Mouse (Mus musculus) lung, embryonic 16.5 days (tissue): ENCODE results near the gene 1700023F06Rik. TPM values are rescaled to one million over a fixed set of nuclear protein-coding genes. Genes with fewer than 3 reads are reported as not detected.

Experiments used
- ATAC-seq: fragments of 200-750 bp; cut with Nextera tagmentation; 2 replicates; pipeline ENCODE4 v1.8.0; 2017; ENCODE audit warnings: low read depth, mild to moderate bottlenecking, moderate library complexity
- H3K27ac ChIP-seq: fragments of 300-500 bp; sonication (generic); 2 replicates; pipeline ENCODE4 v1.5.1; 2014; ENCODE audit warnings: mild to moderate bottlenecking, control low read depth, low read length
- H3K27me3 ChIP-seq: fragments of 300-500 bp; sonication (generic); 2 replicates; pipeline ENCODE4 v1.6.1; 2014; ENCODE audit warnings: low read depth, low read length, mixed read lengths; ENCODE audit not compliant: control insufficient read depth, insufficient read depth
- H3K36me3 ChIP-seq: fragments of 300-500 bp; sonication (generic); 2 replicates; pipeline ENCODE4 v1.6.1; 2014; ENCODE audit warnings: low read length; ENCODE audit not compliant: control insufficient read depth, insufficient read depth
- H3K4me1 ChIP-seq: fragments of 300-500 bp; sonication (generic); replicated peaks from 2 replicates; pipeline ENCODE4 v1.6.1; 2014; ENCODE audit warnings: low read length, mixed read lengths; ENCODE audit not compliant: control insufficient read depth, insufficient read depth
- H3K4me2 ChIP-seq: fragments of 300-500 bp; sonication (generic); 2 replicates; pipeline ENCODE4 v1.6.1; 2014; ENCODE audit warnings: low read depth, low read length, control low read depth
- H3K4me3 ChIP-seq: fragments of 300-500 bp; sonication (generic); 2 replicates; pipeline ENCODE4 v1.5.1; 2014; ENCODE audit warnings: mild to moderate bottlenecking, low read length, control low read depth
- H3K9ac ChIP-seq: fragments of 300-500 bp; sonication (generic); 2 replicates; pipeline ENCODE4 v1.6.1; 2014; ENCODE audit warnings: low read length, control low read depth
- H3K9me3 ChIP-seq: fragments of 300-500 bp; sonication (generic); 2 replicates; pipeline ENCODE4 v1.6.1; 2016; ENCODE audit warnings: low read length; ENCODE audit not compliant: control insufficient read depth
- WGBS: fragments of 180-500 bp; shearing (Covaris S2); extraction: QIAGEN DNeasy Blood & Tissue Kit; methylation state at CpG from one replicate; pipeline ENCODE4 v1.1.7; 2014; 5-methylcytosine and 5-hydroxymethylcytosine counted together
- polyA plus RNA-seq: library from polyadenylated mRNA; unstranded; fragments of >200 nt; fragmentation: Nextera tagmentation; extraction: Ambion mirVana; gene quantifications from 2 replicates; pipeline ENCODE4 v1.2.1, GENCODE M21; 2015

The 1700023F06Rik gene
- polyA plus RNA-seq, 1 experiment from 2014 or later: 0.44 TPM

- ATAC-seq: no peak
- Histone ChIP-seq H3K27ac (no peak overlapping the region), H3K4me3 (peak overlapping the region; percentile 44), H3K9ac (no peak overlapping the region), H3K27me3 (peaks cover 66% of the 10 kb centered on the region), H3K9me3 (no peaks in the 10 kb centered on the region), H3K36me3 (no peaks in the 10 kb centered on the region), H3K4me2 (peak overlapping the region; percentile 72), H3K4me1 (peaks cover 13% of the 10 kb centered on the region)
- WGBS: 6% methylated on average over 16 of the region's 16 CpGs
Measured at GRCm38 (mm10) chr11:103198339-103198738, 10.0 kb downstream of the 1700023F06Rik start.

GRCm38 (mm10) chr11:103197340-103197739 lies 11.0 kb downstream of the 1700023F06Rik start:
- ATAC-seq: no peak
- H3K4me3 ChIP-seq: no peak overlapping the region
- no peak overlapping the region for H3K9ac ChIP-seq
- H3K36me3 ChIP-seq: no peaks in the 10 kb centered on the region
- no peaks in the 10 kb centered on the region for H3K9me3 ChIP-seq
- peaks cover 13% of the 10 kb centered on the region for H3K4me1 ChIP-seq
- H3K4me2 ChIP-seq: no peak overlapping the region
- H3K27me3 ChIP-seq: peaks cover 76% of the 10 kb centered on the region
- 68% methylated on average over 4 of the region's 4 CpGs for WGBS
- H3K27ac ChIP-seq: no peak overlapping the region

GRCm38 (mm10) chr11:103195656-103196055 lies 12.7 kb downstream of the 1700023F06Rik start:
- H3K27me3 ChIP-seq: peaks cover 86% of the 10 kb centered on the region
- no peaks in the 10 kb centered on the region for H3K9me3 ChIP-seq
- ATAC-seq: no peak
- H3K4me3 ChIP-seq: no peak overlapping the region
- no peak overlapping the region for H3K4me2 ChIP-seq
- no peaks in the 10 kb centered on the region for H3K36me3 ChIP-seq
- H3K4me1 ChIP-seq: peaks cover 9% of the 10 kb centered on the region
- no peak overlapping the region for H3K9ac ChIP-seq
- no peak overlapping the region for H3K27ac ChIP-seq
- WGBS: 72% methylated on average over 5 of the region's 5 CpGs

- Histone ChIP-seq H3K27ac (no peak overlapping the region), H3K4me3 (no peak overlapping the region), H3K4me2 (no peak overlapping the region), H3K27me3 (peaks cover 84% of the 10 kb centered on the region), H3K4me1 (peaks cover 9% of the 10 kb centered on the region), H3K36me3 (no peaks in the 10 kb centered on the region), H3K9ac (no peak overlapping the region), H3K9me3 (no peaks in the 10 kb centered on the region)
- ATAC-seq: no peak
- WGBS: 76% methylated on average over 18 of the region's 18 CpGs
Measured at GRCm38 (mm10) chr11:103195236-103195635, 13.1 kb downstream of the 1700023F06Rik start.

- peaks cover 1% of the 10 kb centered on the region for H3K4me1 ChIP-seq
- H3K4me3 ChIP-seq: no peak overlapping the region
- H3K27ac ChIP-seq: no peak overlapping the region
- no peak overlapping the region for H3K4me2 ChIP-seq
- H3K9ac ChIP-seq: no peak overlapping the region
- H3K9me3 ChIP-seq: no peaks in the 10 kb centered on the region
- ATAC-seq: no peak
- WGBS: 30% methylated on average over 9 of the region's 9 CpGs
- H3K27me3 ChIP-seq: peaks cover 70% of the 10 kb centered on the region
- H3K36me3 ChIP-seq: no peaks in the 10 kb centered on the region
Measured at GRCm38 (mm10) chr11:103193825-103194168, 14.6 kb downstream of the 1700023F06Rik start.

- Histone ChIP-seq H3K27me3 (peaks cover 64% of the 10 kb centered on the region), H3K27ac (no peak overlapping the region), H3K36me3 (no peaks in the 10 kb centered on the region), H3K9me3 (no peaks in the 10 kb centered on the region), H3K9ac (no peak overlapping the region), H3K4me2 (peak overlapping the region; percentile 46), H3K4me1 (no peaks in the 10 kb centered on the region), H3K4me3 (peak overlapping the region; percentile 22)
- ATAC-seq: no peak
- WGBS: 7% methylated on average over 35 of the region's 44 CpGs
Measured at GRCm38 (mm10) chr11:103192956-103193824, 15.2 kb downstream of the 1700023F06Rik start.

GRCm38 (mm10) chr11:103192230-103192955 lies 16.0 kb downstream of the 1700023F06Rik start:
- 15% methylated on average over 28 of the region's 28 CpGs for WGBS
- peak overlapping the region; percentile 22 for H3K4me3 ChIP-seq

GRCm38 (mm10) chr11:103184891-103185290 lies 23.5 kb downstream of the 1700023F06Rik start:
- Histone ChIP-seq H3K9me3 (no peaks in the 10 kb centered on the region), H3K9ac (no peak overlapping the region), H3K4me2 (no peak overlapping the region), H3K4me1 (no peaks in the 10 kb centered on the region), H3K27me3 (no peaks in the 10 kb centered on the region), H3K36me3 (no peaks in the 10 kb centered on the region), H3K27ac (no peak overlapping the region), H3K4me3 (no peak overlapping the region)
- ATAC-seq: no peak
- 23% methylated on average over 2 of the region's 2 CpGs for WGBS

More at GRCm38 (mm10) chr11:103192230-103192955, 16.0 kb downstream of the 1700023F06Rik start:
- H3K27ac ChIP-seq: no peak overlapping the region
- no peaks in the 10 kb centered on the region for H3K4me1 ChIP-seq
- H3K9me3 ChIP-seq: no peaks in the 10 kb centered on the region
- H3K4me2 ChIP-seq: peak overlapping the region; percentile 46
- ATAC-seq: no peak
- peaks cover 57% of the 10 kb centered on the region for H3K27me3 ChIP-seq
- no peaks in the 10 kb centered on the region for H3K36me3 ChIP-seq
- no peak overlapping the region for H3K9ac ChIP-seq

GRCm38 (mm10) chr11:103181911-103182310 lies 26.4 kb downstream of the 1700023F06Rik start:
- H3K27ac ChIP-seq: no peak overlapping the region
- no peak overlapping the region for H3K4me2 ChIP-seq
- WGBS: 70% methylated on average over 3 of the region's 3 CpGs
- no peaks in the 10 kb centered on the region for H3K4me1 ChIP-seq
- no peak overlapping the region for H3K4me3 ChIP-seq
- H3K36me3 ChIP-seq: no peaks in the 10 kb centered on the region
- no peak overlapping the region for H3K9ac ChIP-seq
- no peaks in the 10 kb centered on the region for H3K27me3 ChIP-seq
- no peak for ATAC-seq
- H3K9me3 ChIP-seq: no peaks in the 10 kb centered on the region
